ENCODE assay signal across 8 mouse cellular contexts in genomic region chr10:127621191-127622056, GRCm38 (mm10). TPM values are rescaled to one million over a fixed set of nuclear protein-coding genes. Genes with fewer than 3 reads are reported as not detected.
DNase-seq lines count a peak whose midpoint lies in the region; ATAC-seq and TF ChIP-seq lines count a peak whose summit lies in the region.

No protein-coding gene starts in this region.

- WGBS in bone marrow, adult 2 months = under 1% methylated on average over 37 of the region's 39 CpGs
- 0% methylated on average over 39 of the region's 39 CpGs for whole genome bisulfite sequencing in heart, embryonic 11.5 days (ENCODE audit: insufficient replicate concordance)
- WGBS in kidney, postnatal 0 days = under 1% methylated on average over 34 of the region's 39 CpGs
- WGBS in liver, embryonic 12.5 days (ENCODE audit: insufficient replicate concordance) = under 1% methylated on average over 34 of the region's 39 CpGs

- no peak for TF ChIP-seq CTCF in bone marrow, adult 2 months (IDR thresholded peaks at IDR 0.05; ENCODE audit: control insufficient read depth, insufficient read depth, low read length)
- no peak; the same call in 1 of the 2 replicates for TF ChIP-seq CTCF in kidney, postnatal 0 days (IDR thresholded peaks at IDR 0.05; ENCODE audit: low read depth)
- no peak for TF ChIP-seq CTCF in testis, adult 2 months (IDR thresholded peaks at IDR 0.05; ENCODE audit: control insufficient read depth, insufficient read depth, insufficient replicate concordance, low read depth, low read length)

- H3K27me3 ChIP-seq in heart, embryonic 11.5 days (ENCODE audit: control insufficient read depth, insufficient read depth, low read length) = no peaks in the 10 kb centered on the region
- H3K27me3 ChIP-seq in kidney, postnatal 0 days (ENCODE audit: insufficient read depth, low read length) = no peaks in the 10 kb centered on the region
- H3K27me3 ChIP-seq in liver, embryonic 12.5 days (replicated peaks) = peaks cover 65% of the 10 kb centered on the region
- no peaks in the 10 kb centered on the region; the same call in 1 of the 2 replicates for H3K27me3 ChIP-seq in testis, adult 2 months (ENCODE audit: control insufficient read depth, insufficient read depth, low read length)

- no peak for TF ChIP-seq POLR2A in bone marrow, adult 2 months (IDR thresholded peaks at IDR 0.05; ENCODE audit: borderline replicate concordance, control insufficient read depth, low read depth, low read length)
- peak; percentile 53; the same call in 1 of the 2 replicates for TF ChIP-seq POLR2A in testis, adult 2 months (IDR thresholded peaks at IDR 0.05; ENCODE audit: control insufficient read depth, low read depth, low read length)

- DNase-seq in 416B (ENCODE audit: low read depth) = peak; percentile 72
- peak; percentile 97 for DNase-seq in kidney, postnatal 0 days (ENCODE audit: low spot score)
- peak; percentile 46 to 63 for DNase-seq in natural killer cell, adult 2 months (ENCODE audit: low spot score in 2 of 2)

- no peaks in the 10 kb centered on the region; the same call in 1 of the 2 replicates for H3K9me3 ChIP-seq in heart, embryonic 11.5 days (replicated peaks; ENCODE audit: control insufficient read depth, low read length)
- no peaks in the 10 kb centered on the region for H3K9me3 ChIP-seq in kidney, postnatal 0 days (replicated peaks; ENCODE audit: low read length)
- H3K9me3 ChIP-seq in liver, embryonic 12.5 days (replicated peaks) = peaks cover 1% of the 10 kb centered on the region; the same call in 1 of the 2 replicates

- H3K4me3 ChIP-seq in bone marrow, adult 2 months (replicated peaks; ENCODE audit: control insufficient read depth, low read depth, low read length) = peak overlapping the region; percentile 64
- peak overlapping the region; percentile 72 for H3K4me3 ChIP-seq in heart, embryonic 11.5 days (ENCODE audit: low read depth, low read length)
- peak overlapping the region; percentile 53 for H3K4me3 ChIP-seq in kidney, postnatal 0 days (replicated peaks; ENCODE audit: low read depth, low read length)
- peak overlapping the region; percentile 56 for H3K4me3 ChIP-seq in liver, embryonic 12.5 days
- H3K4me3 ChIP-seq in testis, adult 2 months (ENCODE audit: control insufficient read depth, low read depth, low read length) = peak overlapping the region; percentile 80

- peak overlapping the region; percentile 97 for H3K4me2 ChIP-seq in heart, embryonic 11.5 days
- H3K4me2 ChIP-seq in kidney, postnatal 0 days (ENCODE audit: low read length) = peak overlapping the region; percentile 95
- peak overlapping the region; percentile 72 for H3K4me2 ChIP-seq in liver, embryonic 12.5 days

- peak; percentile 69 for ATAC-seq in erythroblast, adult 5-6 weeks (replicated peaks; ENCODE audit: low FRiP score, poor library complexity, severe bottlenecking)
- peak; percentile 80 for ATAC-seq in heart, embryonic 11.5 days (replicated peaks; ENCODE audit: insufficient number of reproducible peaks, low FRiP score, low TSS enrichment)
- ATAC-seq in kidney, postnatal 0 days (replicated peaks; ENCODE audit: low FRiP score, low read depth) = peak; percentile 89
- ATAC-seq in liver, embryonic 12.5 days = peak; percentile 67

- no peaks in the 10 kb centered on the region for H3K4me1 ChIP-seq in bone marrow, adult 2 months (ENCODE audit: control insufficient read depth, insufficient read depth, low read length)
- peaks cover 31% of the 10 kb centered on the region for H3K4me1 ChIP-seq in heart, embryonic 11.5 days (ENCODE audit: control insufficient read depth, insufficient read depth, low read length)
- H3K4me1 ChIP-seq in kidney, postnatal 0 days (replicated peaks; ENCODE audit: insufficient read depth, low read length) = peaks cover 15% of the 10 kb centered on the region; the same call in 1 of the 2 replicates
- peaks cover 47% of the 10 kb centered on the region for H3K4me1 ChIP-seq in liver, embryonic 12.5 days
- peaks cover 11% of the 10 kb centered on the region for H3K4me1 ChIP-seq in testis, adult 2 months (ENCODE audit: control insufficient read depth, insufficient read depth, low read length)

- peak overlapping the region; percentile 78 for H3K9ac ChIP-seq in heart, embryonic 11.5 days (ENCODE audit: low read depth, low read length)
- H3K9ac ChIP-seq in kidney, postnatal 0 days (ENCODE audit: low read depth, low read length) = peak overlapping the region; percentile 58
- H3K9ac ChIP-seq in liver, embryonic 12.5 days = peak overlapping the region; percentile 45; the same call in 1 of the 2 replicates

- no peaks in the 10 kb centered on the region for H3K36me3 ChIP-seq in heart, embryonic 11.5 days (ENCODE audit: control insufficient read depth, insufficient read depth, low read length)
- no peaks in the 10 kb centered on the region for H3K36me3 ChIP-seq in kidney, postnatal 0 days (ENCODE audit: insufficient read depth, low read length)
- H3K36me3 ChIP-seq in liver, embryonic 12.5 days = no peaks in the 10 kb centered on the region
- H3K36me3 ChIP-seq in testis, adult 2 months (ENCODE audit: control insufficient read depth, insufficient read depth, low read length) = no peaks in the 10 kb centered on the region

- peak overlapping the region; percentile 71 for H3K27ac ChIP-seq in bone marrow, adult 2 months (ENCODE audit: control insufficient read depth, insufficient read depth, low read depth, low read length, poor library complexity)
- H3K27ac ChIP-seq in heart, embryonic 11.5 days (ENCODE audit: low read depth, low read length) = peak overlapping the region; percentile 95
- H3K27ac ChIP-seq in kidney, postnatal 0 days = peak overlapping the region; percentile 95
- H3K27ac ChIP-seq in liver, embryonic 12.5 days = peak overlapping the region; percentile 79
- peak overlapping the region; percentile 89 for H3K27ac ChIP-seq in testis, adult 2 months (ENCODE audit: control insufficient read depth, insufficient read depth, low read depth, low read length)

RNA-seq across cellular contexts. Expression of gene Lrp1, which starts 0.5 kb away (rescaled TPM):
- polyA plus RNA-seq in bone marrow, adult 2 months (2011; ENCODE audit: insufficient read depth, insufficient read length, low replicate concordance, missing spikeins) = 23.5 and 48.3 TPM in 2 replicates
- total RNA-seq in erythroblast, adult 5-6 weeks (2015; ENCODE audit: low replicate concordance) = 11.9 and 14.0 TPM in 2 replicates
- total RNA-seq in erythroblast, adult 5-6 weeks (2017; ENCODE audit: low replicate concordance) = 9.7 and 17.0 TPM in 2 replicates
- 32.8 and 34.6 TPM in 2 replicates for polyA plus RNA-seq in heart, embryonic 11.5 days (2014; fragmentation: Nextera tagmentation; extraction: Ambion mirVana)
- 42.6 and 44.5 TPM in 2 replicates for polyA plus RNA-seq in kidney, postnatal 0 days (2015; fragmentation: Nextera tagmentation; extraction: Ambion mirVana)
- 22.8 and 26.5 TPM in 2 replicates for polyA plus RNA-seq in liver, embryonic 12.5 days (2016; fragmentation: Nextera tagmentation; extraction: Ambion mirVana)
- polyA plus RNA-seq in testis, adult 2 months (2012; rRNA removed) = 20.8 and 25.9 TPM in 2 replicates

RNA-seq across cellular contexts. Expression of gene Stat6, which starts 21.4 kb away (rescaled TPM):
- 31.6 and 60.1 TPM in 2 replicates for polyA plus RNA-seq in bone marrow, adult 2 months (2011; ENCODE audit: insufficient read depth, insufficient read length, low replicate concordance, missing spikeins)
- 15.7 and 16.7 TPM in 2 replicates for total RNA-seq in erythroblast, adult 5-6 weeks (2015; ENCODE audit: low replicate concordance)
- total RNA-seq in erythroblast, adult 5-6 weeks (2017; ENCODE audit: low replicate concordance) = 15.9 and 27.1 TPM in 2 replicates
- polyA plus RNA-seq in heart, embryonic 11.5 days (2014; fragmentation: Nextera tagmentation; extraction: Ambion mirVana) = 21.0 and 27.1 TPM in 2 replicates
- 26.2 and 27.0 TPM in 2 replicates for polyA plus RNA-seq in kidney, postnatal 0 days (2015; fragmentation: Nextera tagmentation; extraction: Ambion mirVana)
- polyA plus RNA-seq in liver, embryonic 12.5 days (2016; fragmentation: Nextera tagmentation; extraction: Ambion mirVana) = 19.2 and 19.4 TPM in 2 replicates
- polyA plus RNA-seq in testis, adult 2 months (2012; rRNA removed) = 3.9 and 5.9 TPM in 2 replicates

RNA-seq across cellular contexts. Expression of gene Nemp1, which starts 45.3 kb away (rescaled TPM):
- polyA plus RNA-seq in bone marrow, adult 2 months (2011; ENCODE audit: insufficient read depth, insufficient read length, low replicate concordance, missing spikeins) = 6.7 and 7.3 TPM in 2 replicates
- total RNA-seq in erythroblast, adult 5-6 weeks (2015; ENCODE audit: low replicate concordance) = 11.0 and 13.2 TPM in 2 replicates
- 12.4 and 14.3 TPM in 2 replicates for total RNA-seq in erythroblast, adult 5-6 weeks (2017; ENCODE audit: low replicate concordance)
- 6.7 and 8.4 TPM in 2 replicates for polyA plus RNA-seq in heart, embryonic 11.5 days (2014; fragmentation: Nextera tagmentation; extraction: Ambion mirVana)
- polyA plus RNA-seq in kidney, postnatal 0 days (2015; fragmentation: Nextera tagmentation; extraction: Ambion mirVana) = 6.6 and 6.9 TPM in 2 replicates
- 7.0 and 8.0 TPM in 2 replicates for polyA plus RNA-seq in liver, embryonic 12.5 days (2016; fragmentation: Nextera tagmentation; extraction: Ambion mirVana)
- polyA plus RNA-seq in testis, adult 2 months (2012; rRNA removed) = 46.8 and 58.1 TPM in 2 replicates

RNA-seq across cellular contexts. Expression of gene Nab2, which starts 46.9 kb away (rescaled TPM):
- polyA plus RNA-seq in bone marrow, adult 2 months (2011; ENCODE audit: insufficient read depth, insufficient read length, low replicate concordance, missing spikeins) = 3.3 and 4.0 TPM in 2 replicates
- 0.96 TPM in 1 of 2 replicates, not detected in the other for total RNA-seq in erythroblast, adult 5-6 weeks (2015; ENCODE audit: low replicate concordance)
- total RNA-seq in erythroblast, adult 5-6 weeks (2017; ENCODE audit: low replicate concordance) = 0.60 TPM in 1 of 2 replicates, not detected in the other
- 7.9 and 10.1 TPM in 2 replicates for polyA plus RNA-seq in heart, embryonic 11.5 days (2014; fragmentation: Nextera tagmentation; extraction: Ambion mirVana)
- polyA plus RNA-seq in kidney, postnatal 0 days (2015; fragmentation: Nextera tagmentation; extraction: Ambion mirVana) = 21.5 and 24.3 TPM in 2 replicates
- 2.6 and 3.4 TPM in 2 replicates for polyA plus RNA-seq in liver, embryonic 12.5 days (2016; fragmentation: Nextera tagmentation; extraction: Ambion mirVana)
- 24.6 and 26.2 TPM in 2 replicates for polyA plus RNA-seq in testis, adult 2 months (2012; rRNA removed)

Comparison
In these comparisons a context has a peak if more than half of its experiments do, and no peak if none do; other contexts are left out.
1. Peak in every context shown above with its lines: DNase-seq, ATAC-seq, H3K4me3 ChIP-seq and H3K27ac ChIP-seq.